Mouse (Mus musculus): ENCODE results near the gene Dnajc14.
"Not testable (repeated sequence)": the region's sequence is repeated elsewhere in the genome, so short reads cannot be mapped to it uniquely, and the experiment has no call there.

The Dnajc14 gene

GRCm38 (mm10) chr10:128820217-128820616 is 16.4 kb downstream of the Dnajc14 start:
- in situ Hi-C loops (cut with MboI, MseI): no loop called here

- in situ Hi-C loops (cut with MboI, MseI): no loop called here
Observed at GRCm38 (mm10) chr10:128821358-128822056, 17.6 kb downstream of the Dnajc14 start, which contains the start of gene Ormdl2. TSS of gene Ormdl2 (minus strand) at chr10:128821645.

GRCm38 (mm10) chr10:128822135-128822534 is 18.3 kb downstream of the Dnajc14 start:
- in situ Hi-C loops (cut with MboI, MseI): no loop called here

GRCm38 (mm10) chr10:128823087-128823486 is 19.2 kb downstream of the Dnajc14 start:
- in situ Hi-C loops (cut with MboI, MseI): not testable (repeated sequence)

GRCm38 (mm10) chr10:128823821-128824220 is 20.0 kb downstream of the Dnajc14 start:
- in situ Hi-C loops (cut with MboI, MseI): no loop called here

GRCm38 (mm10) chr10:128837400-128837799 is 33.5 kb downstream of the Dnajc14 start:
- in situ Hi-C loops (cut with MboI, MseI): no loop called here

- in situ Hi-C loops (cut with MboI, MseI): no loop called here
Observed at GRCm38 (mm10) chr10:128839434-128839833, 35.6 kb downstream of the Dnajc14 start.

- in situ Hi-C loops (cut with MboI, MseI): loop anchor here (10.0 kb wide), 1 partner anchor 54 kb away; the partner anchor contains the start of gene Gdf11
Observed at GRCm38 (mm10) chr10:128840612-128841011, 36.8 kb downstream of the Dnajc14 start.

- in situ Hi-C loops (cut with MboI, MseI): loop anchor here (10.0 kb wide), 1 partner anchor 52 kb away; the partner anchor contains the start of gene Gdf11
Observed at GRCm38 (mm10) chr10:128843260-128843659, 39.4 kb downstream of the Dnajc14 start.

GRCm38 (mm10) chr10:128845516-128845915 is 41.7 kb downstream of the Dnajc14 start:
- in situ Hi-C loops (cut with MboI, MseI): loop anchor here (10.0 kb wide), 1 partner anchor 49 kb away; the partner anchor contains the start of gene Gdf11

- in situ Hi-C loops (cut with MboI, MseI): loop anchor here (10.0 kb wide), 1 partner anchor 48 kb away; the partner anchor contains the start of gene Gdf11
Observed at GRCm38 (mm10) chr10:128846664-128847063, 42.8 kb downstream of the Dnajc14 start.

GRCm38 (mm10) chr10:128848426-128848825 is 44.6 kb downstream of the Dnajc14 start:
- in situ Hi-C loops (cut with MboI, MseI): loop anchor here (10.0 kb wide), 1 partner anchor 46 kb away; the partner anchor contains the start of gene Gdf11

- in situ Hi-C loops (cut with MboI, MseI): no loop called here
Observed at GRCm38 (mm10) chr10:128850339-128850738, 46.5 kb downstream of the Dnajc14 start.

GRCm38 (mm10) chr10:128861176-128861575 is 57.3 kb downstream of the Dnajc14 start:
- in situ Hi-C loops (cut with MboI, MseI): no loop called here

GRCm38 (mm10) chr10:128866042-128866441 is 62.2 kb downstream of the Dnajc14 start:
- in situ Hi-C loops (cut with MboI, MseI): no loop called here

- in situ Hi-C loops (cut with MboI, MseI): no loop called here
Observed at GRCm38 (mm10) chr10:128866518-128866917, 62.7 kb downstream of the Dnajc14 start.
